Comparison of ENCODE assay signal across 37 mouse cellular contexts in genomic region chr6:129405999-129406398, GRCm38 (mm10). TPM values are rescaled to one million over a fixed set of nuclear protein-coding genes. Genes with fewer than 3 reads are reported as not detected.
DNase-seq lines count a peak whose midpoint lies in the region; ATAC-seq and TF ChIP-seq lines count a peak whose summit lies in the region.
"Had no signal": no experiment of that assay in that cellular context is flagged by ENCODE, and none has a peak within 500 bp of the region (broad histone marks: within the 10 kb centered on the region; RNA-seq: fewer than 3 reads in every experiment).

No protein-coding gene starts in this region.

- DNase-seq in liver, postnatal 0 days, result no peak
- DNase-seq in liver, embryonic 11.5 days (ENCODE audit: low spot score), result no peak
- DNase-seq: adrenal gland, adult 8-10 months; B cell, adult 2 months; cerebellum, adult 11 months; cerebellum, adult 9-10 months; cerebellum, postnatal 36 days; embryo, embryonic 11 days; gastrocnemius, adult 2 months; heart, postnatal 10 days; left cerebral cortex, postnatal 4 days; lung, adult 18-20 months; lung, postnatal 4 days; right cerebral cortex, postnatal 14 days; thymus, postnatal 4 days had no signal

- TF ChIP-seq EP300 in liver, postnatal 0 days (IDR thresholded peaks at IDR 0.05; ENCODE audit: low read depth), result peak; percentile 40; the same call in 1 of the 2 replicates

- no peaks in the 10 kb centered on the region for H3K4me1 ChIP-seq in heart, embryonic 15.5 days (replicated peaks)
- no peaks in the 10 kb centered on the region for H3K4me1 ChIP-seq in heart, embryonic 12.5 days (replicated peaks)
- no peaks in the 10 kb centered on the region for H3K4me1 ChIP-seq in liver, postnatal 0 days (ENCODE audit: insufficient read depth)
- H3K4me1 ChIP-seq in liver, embryonic 11.5 days (replicated peaks; ENCODE audit: control insufficient read depth, insufficient read depth, low read length), result no peaks in the 10 kb centered on the region
- H3K4me1 ChIP-seq in kidney, embryonic 16.5 days (ENCODE audit: insufficient read depth, low read length), result 0 out of 2 replicates have a peak, but pooled peaks cover 5% of the 10 kb centered on the region
- H3K4me1 ChIP-seq: embryonic facial prominence, embryonic 12.5 days; forebrain, embryonic 15.5 days; hindbrain, embryonic 13.5 days; kidney, embryonic 15.5 days had no signal

- no peaks in the 10 kb centered on the region for H3K36me3 ChIP-seq in heart, embryonic 15.5 days
- H3K36me3 ChIP-seq in heart, embryonic 12.5 days, result no peaks in the 10 kb centered on the region
- no peaks in the 10 kb centered on the region for H3K36me3 ChIP-seq in liver, postnatal 0 days (replicated peaks; ENCODE audit: insufficient read depth, low read length)
- H3K36me3 ChIP-seq in liver, embryonic 11.5 days (ENCODE audit: control insufficient read depth, insufficient read depth, low read length), result no peaks in the 10 kb centered on the region
- no peaks in the 10 kb centered on the region for H3K36me3 ChIP-seq in kidney, embryonic 16.5 days (ENCODE audit: insufficient read depth, low read length)
- H3K36me3 ChIP-seq: embryonic facial prominence, embryonic 12.5 days; forebrain, embryonic 15.5 days; hindbrain, embryonic 13.5 days; kidney, embryonic 15.5 days; midbrain, embryonic 10.5 days had no signal

- H3K4me2 ChIP-seq in heart, embryonic 15.5 days, result no peak overlapping the region
- H3K4me2 ChIP-seq in heart, embryonic 12.5 days, result no peak overlapping the region
- H3K4me2 ChIP-seq in liver, postnatal 0 days (ENCODE audit: low read depth, low read length), result no peak overlapping the region
- H3K4me2 ChIP-seq in liver, embryonic 11.5 days, result no peak overlapping the region
- H3K4me2 ChIP-seq in kidney, embryonic 16.5 days (replicated peaks; ENCODE audit: low read depth, low read length), result no peak overlapping the region
- H3K4me2 ChIP-seq: embryonic facial prominence, embryonic 12.5 days; forebrain, embryonic 15.5 days; hindbrain, embryonic 13.5 days; kidney, embryonic 15.5 days had no signal

- H3K4me3 ChIP-seq in heart, embryonic 15.5 days, result no peak overlapping the region
- H3K4me3 ChIP-seq in heart, embryonic 12.5 days, result no peak overlapping the region
- H3K4me3 ChIP-seq in liver, postnatal 0 days (ENCODE audit: low read depth, low read length), result no peak overlapping the region
- no peak overlapping the region for H3K4me3 ChIP-seq in liver, embryonic 11.5 days (ENCODE audit: low read depth, low read length)
- no peak overlapping the region for H3K4me3 ChIP-seq in kidney, embryonic 16.5 days (ENCODE audit: low read length)
- H3K4me3 ChIP-seq: embryonic facial prominence, embryonic 12.5 days; forebrain, embryonic 15.5 days; gastrocnemius, adult 2 months; hindbrain, embryonic 13.5 days; kidney, embryonic 15.5 days; midbrain, embryonic 10.5 days had no signal

- no peak overlapping the region for H3K9ac ChIP-seq in heart, embryonic 15.5 days
- no peak overlapping the region for H3K9ac ChIP-seq in heart, embryonic 12.5 days
- no peak overlapping the region for H3K9ac ChIP-seq in liver, postnatal 0 days (replicated peaks)
- H3K9ac ChIP-seq in liver, embryonic 11.5 days (ENCODE audit: low read depth, low read length), result no peak overlapping the region
- H3K9ac ChIP-seq in kidney, embryonic 16.5 days (replicated peaks; ENCODE audit: low read length), result no peak overlapping the region
- H3K9ac ChIP-seq: embryonic facial prominence, embryonic 12.5 days; forebrain, embryonic 15.5 days; hindbrain, embryonic 13.5 days; kidney, embryonic 15.5 days had no signal

- TF ChIP-seq CTCF in liver, postnatal 0 days (IDR thresholded peaks at IDR 0.05; ENCODE audit: low read depth), result no peak

- no peaks in the 10 kb centered on the region for H3K9me3 ChIP-seq in heart, embryonic 15.5 days (replicated peaks)
- H3K9me3 ChIP-seq in heart, embryonic 12.5 days (replicated peaks), result no peaks in the 10 kb centered on the region
- H3K9me3 ChIP-seq in liver, postnatal 0 days (ENCODE audit: low read length), result no peaks in the 10 kb centered on the region
- H3K9me3 ChIP-seq in liver, embryonic 11.5 days (ENCODE audit: control insufficient read depth, low read length), result no peaks in the 10 kb centered on the region
- H3K9me3 ChIP-seq in kidney, embryonic 16.5 days (ENCODE audit: low read length), result no peaks in the 10 kb centered on the region
- H3K9me3 ChIP-seq: embryonic facial prominence, embryonic 12.5 days; forebrain, embryonic 15.5 days; hindbrain, embryonic 13.5 days; kidney, embryonic 15.5 days; midbrain, embryonic 10.5 days had no signal

- peak overlapping the region; percentile 37; the same call in 1 of the 2 replicates for H3K27ac ChIP-seq in heart, embryonic 15.5 days
- H3K27ac ChIP-seq in heart, embryonic 12.5 days (ENCODE audit: poor library complexity, severe bottlenecking), result no peak overlapping the region
- peak overlapping the region; percentile 66; the same call in 1 of the 2 replicates for H3K27ac ChIP-seq in liver, postnatal 0 days (ENCODE audit: low read depth)
- no peak overlapping the region for H3K27ac ChIP-seq in liver, embryonic 11.5 days (ENCODE audit: low read depth, low read length)
- H3K27ac ChIP-seq in kidney, embryonic 16.5 days (ENCODE audit: low read length), result no peak overlapping the region
- H3K27ac ChIP-seq: embryonic facial prominence, embryonic 12.5 days; forebrain, embryonic 15.5 days; hindbrain, embryonic 13.5 days; midbrain, embryonic 10.5 days had no signal

- no peaks in the 10 kb centered on the region for H3K27me3 ChIP-seq in heart, embryonic 15.5 days
- no peaks in the 10 kb centered on the region for H3K27me3 ChIP-seq in heart, embryonic 12.5 days (replicated peaks)
- H3K27me3 ChIP-seq in liver, postnatal 0 days (ENCODE audit: insufficient read depth, low read length), result no peaks in the 10 kb centered on the region
- H3K27me3 ChIP-seq in liver, embryonic 11.5 days (replicated peaks; ENCODE audit: control insufficient read depth, insufficient read depth, low read length), result no peaks in the 10 kb centered on the region
- H3K27me3 ChIP-seq in kidney, embryonic 16.5 days (ENCODE audit: insufficient read depth, low read length), result no peaks in the 10 kb centered on the region
- H3K27me3 ChIP-seq: embryonic facial prominence, embryonic 12.5 days; forebrain, embryonic 15.5 days; hindbrain, embryonic 13.5 days; kidney, embryonic 15.5 days had no signal

- no peak for ATAC-seq in heart, embryonic 15.5 days (replicated peaks; ENCODE audit: insufficient number of reproducible peaks, insufficient read depth, low FRiP score, low read depth)
- no peak for ATAC-seq in heart, embryonic 12.5 days (ENCODE audit: insufficient number of reproducible peaks, low FRiP score)
- no peak for ATAC-seq in liver, postnatal 0 days
- no peak for ATAC-seq in liver, embryonic 11.5 days (replicated peaks; ENCODE audit: low FRiP score)
- peak; percentile 75 for ATAC-seq in common myeloid progenitor, adult 5-6 weeks (replicated peaks; ENCODE audit: low read depth, poor library complexity, severe bottlenecking)
- peak; percentile 44; the same call in 1 of the 2 replicates for ATAC-seq in monocyte, adult 5-6 weeks (replicated peaks; ENCODE audit: insufficient number of reproducible peaks, low FRiP score, low TSS enrichment, poor library complexity, severe bottlenecking)
- ATAC-seq in frontal cortex, adult (ENCODE audit: low TSS enrichment), result no peak
- ATAC-seq in kidney, embryonic 16.5 days (ENCODE audit: low FRiP score, low TSS enrichment), result no peak; the same call in 1 of the 2 replicates
- ATAC-seq: forebrain, embryonic 15.5 days; intestine, postnatal 0 days; lung, postnatal 0 days; midbrain, embryonic 16.5 days had no signal

RNA-seq across cellular contexts. Expression of gene Clec9a, which starts 2.7 kb away (rescaled TPM):
- polyA plus RNA-seq in heart, embryonic 15.5 days (2015; fragmentation: Nextera tagmentation; extraction: Ambion mirVana), result 0.28 and 0.35 TPM in 2 replicates
- 0.10 and 0.27 TPM in 2 replicates for polyA plus RNA-seq in heart, embryonic 12.5 days (2016; fragmentation: Nextera tagmentation; extraction: Ambion mirVana)
- polyA plus RNA-seq in liver, postnatal 0 days (2015; fragmentation: Nextera tagmentation; extraction: Ambion mirVana), result 0.56 and 0.92 TPM in 2 replicates
- 0.56 and 0.67 TPM in 2 replicates for polyA plus RNA-seq in liver, embryonic 11.5 days (2014; fragmentation: Nextera tagmentation; extraction: Ambion mirVana)
- 1.8 and 6.7 TPM in 2 replicates for total RNA-seq in common myeloid progenitor, adult 5-6 weeks (2017)
- 2.2 to 5.2 TPM (median 3.1 TPM) in 3 replicates for total RNA-seq in monocyte, adult 5-6 weeks (2017)
- polyA plus RNA-seq in kidney, embryonic 16.5 days (2015; fragmentation: Nextera tagmentation; extraction: Ambion mirVana), result 0.41 and 0.54 TPM in 2 replicates
- total RNA-seq: ES-E14; gastrocnemius, adult 2 months; gastrocnemius, postnatal 4 days; layer of hippocampus, adult 8-10 months; layer of hippocampus, postnatal 25 days; left cerebral cortex, postnatal 4 days had no signal
- polyA plus RNA-seq: testis, adult 2 months had no signal

RNA-seq across cellular contexts. Expression of gene Clec1b, which starts 8.9 kb away (rescaled TPM):
- 4.7 and 5.1 TPM in 2 replicates for polyA plus RNA-seq in heart, embryonic 15.5 days (2015; fragmentation: Nextera tagmentation; extraction: Ambion mirVana)
- 6.6 and 7.4 TPM in 2 replicates for polyA plus RNA-seq in heart, embryonic 12.5 days (2016; fragmentation: Nextera tagmentation; extraction: Ambion mirVana)
- polyA plus RNA-seq in liver, postnatal 0 days (2015; fragmentation: Nextera tagmentation; extraction: Ambion mirVana), result 53.8 and 56.0 TPM in 2 replicates
- 39.2 and 39.8 TPM in 2 replicates for polyA plus RNA-seq in liver, embryonic 11.5 days (2014; fragmentation: Nextera tagmentation; extraction: Ambion mirVana)
- total RNA-seq in common myeloid progenitor, adult 5-6 weeks (2017), result 2.4 and 5.3 TPM in 2 replicates
- 4.3 to 125 TPM (median 16.0 TPM) in 3 replicates for total RNA-seq in monocyte, adult 5-6 weeks (2017)
- polyA plus RNA-seq in kidney, embryonic 16.5 days (2015; fragmentation: Nextera tagmentation; extraction: Ambion mirVana), result 1.8 and 1.9 TPM in 2 replicates
- total RNA-seq: ES-E14; layer of hippocampus, postnatal 25 days had no signal
- polyA plus RNA-seq: testis, adult 2 months had no signal

RNA-seq across cellular contexts. Expression of gene Clec12b, which starts 20.3 kb away (rescaled TPM):
- polyA plus RNA-seq in heart, embryonic 15.5 days (2015; fragmentation: Nextera tagmentation; extraction: Ambion mirVana), result 0.09 TPM in 1 of 2 replicates, not detected in the other
- 0.33 and 0.64 TPM in 2 replicates for polyA plus RNA-seq in heart, embryonic 12.5 days (2016; fragmentation: Nextera tagmentation; extraction: Ambion mirVana)
- polyA plus RNA-seq in liver, postnatal 0 days (2015; fragmentation: Nextera tagmentation; extraction: Ambion mirVana), result 0.11 TPM in 1 of 2 replicates, not detected in the other
- not detected in 2 replicates for polyA plus RNA-seq in liver, embryonic 11.5 days (2014; fragmentation: Nextera tagmentation; extraction: Ambion mirVana)
- not detected in 2 replicates for total RNA-seq in common myeloid progenitor, adult 5-6 weeks (2017)
- not detected in 3 replicates for total RNA-seq in monocyte, adult 5-6 weeks (2017)
- polyA plus RNA-seq in kidney, embryonic 16.5 days (2015; fragmentation: Nextera tagmentation; extraction: Ambion mirVana), result 0.11 TPM in 1 of 2 replicates, not detected in the other
- total RNA-seq: ES-E14; gastrocnemius, adult 2 months; heart, postnatal 10 days; layer of hippocampus, adult 8-10 months; layer of hippocampus, postnatal 25 days; left cerebral cortex, adult 8-10 months; left cerebral cortex, postnatal 4 days had no signal
- polyA plus RNA-seq: embryonic facial prominence, embryonic 12.5 days; kidney, embryonic 15.5 days; midbrain, embryonic 10.5 days; small intestine, adult 2 months; stomach, embryonic 14.5 days had no signal

RNA-seq across cellular contexts. Expression of gene Clec1a, which starts 45.8 kb away (rescaled TPM):
- 5.7 and 6.3 TPM in 2 replicates for polyA plus RNA-seq in heart, embryonic 15.5 days (2015; fragmentation: Nextera tagmentation; extraction: Ambion mirVana)
- 0.91 and 1.2 TPM in 2 replicates for polyA plus RNA-seq in heart, embryonic 12.5 days (2016; fragmentation: Nextera tagmentation; extraction: Ambion mirVana)
- 0.65 and 1.0 TPM in 2 replicates for polyA plus RNA-seq in liver, postnatal 0 days (2015; fragmentation: Nextera tagmentation; extraction: Ambion mirVana)
- 0.38 and 0.65 TPM in 2 replicates for polyA plus RNA-seq in liver, embryonic 11.5 days (2014; fragmentation: Nextera tagmentation; extraction: Ambion mirVana)
- 0.14 TPM in 1 of 2 replicates, not detected in the other for total RNA-seq in common myeloid progenitor, adult 5-6 weeks (2017)
- 1.1 to 2.3 TPM in 2 of 3 replicates, not detected in the other for total RNA-seq in monocyte, adult 5-6 weeks (2017)
- polyA plus RNA-seq in kidney, embryonic 16.5 days (2015; fragmentation: Nextera tagmentation; extraction: Ambion mirVana), result 11.3 and 12.8 TPM in 2 replicates
- total RNA-seq: ES-E14 had no signal

Comparison
In these comparisons a context has a peak if more than half of its experiments do, and no peak if none do; other contexts are left out.
1. H3K27ac ChIP-seq: peak in heart, embryonic 15.5 days (single experiment) and liver, postnatal 0 days (single experiment); none in heart, embryonic 12.5 days (single experiment), liver, embryonic 11.5 days (single experiment) and kidney, embryonic 16.5 days (single experiment).
2. ATAC-seq: peak in common myeloid progenitor, adult 5-6 weeks (single experiment) and monocyte, adult 5-6 weeks (single experiment); none in heart, embryonic 15.5 days (single experiment), heart, embryonic 12.5 days (single experiment), liver, postnatal 0 days (single experiment), liver, embryonic 11.5 days (single experiment), frontal cortex, adult (single experiment) and kidney, embryonic 16.5 days (single experiment).